Mouse (Mus musculus) MEL (cell line): ENCODE results near the gene Ifi35. TPM values are rescaled to one million over a fixed set of nuclear protein-coding genes. Genes with fewer than 3 reads are reported as not detected.
"Not testable (repeated sequence)": the region's sequence is repeated elsewhere in the genome, so short reads cannot be mapped to it uniquely, and the experiment has no call there.

ENCODE experiments used
- DNase-seq: peaks from one replicate; pipeline ENCODE4 v3.0.0; 2011; ENCODE audit warnings: low read depth, low spot score
- H3K27ac ChIP-seq: 2 replicates; pipeline ENCODE4 v1.5.1; 2012; ENCODE audit warnings: low read depth, mild to moderate bottlenecking, control low read depth, low read length, moderate library complexity; ENCODE audit not compliant: control insufficient read depth
- H3K27me3 ChIP-seq, 2 experiments: fragments of 150-350 bp in 1 of 2; sonication (generic) in 1 of 2; 2 replicates each; pipeline ENCODE4 v1.6.1; 2012; ENCODE audit warnings: low read length in 2 of 2, mild to moderate bottlenecking in 2 of 2, improper control_type of control experiment in 1 of 2, moderate library complexity in 1 of 2; ENCODE audit not compliant: insufficient read depth in 2 of 2, control insufficient read depth in 1 of 2
- H3K36me3 ChIP-seq, 2 experiments: 2 replicates each; pipeline ENCODE4 v1.6.1; 2012 to 2014; ENCODE audit warnings: low read length in 2 of 2, improper control_type of control experiment in 1 of 2, inconsistent platforms in 1 of 2, mild to moderate bottlenecking in 1 of 2; ENCODE audit not compliant: insufficient read depth in 2 of 2, control insufficient read depth in 1 of 2
- H3K4me1 ChIP-seq, 2 experiments: fragments of 150-350 bp in 1 of 2; sonication (generic) in 1 of 2; 2 replicates each; pipeline ENCODE4 v1.6.1; 2012; ENCODE audit warnings: low read length in 2 of 2, improper control_type of control experiment in 1 of 2, mild to moderate bottlenecking in 1 of 2; ENCODE audit not compliant: insufficient read depth in 2 of 2, control insufficient read depth in 1 of 2
- H3K4me3 ChIP-seq, 2 experiments: fragments of 150-350 bp in 1 of 2; sonication (generic) in 1 of 2; 2 replicates each; pipeline ENCODE4 v1.5.1; 2012; ENCODE audit warnings: low read depth in 2 of 2, low read length in 2 of 2, mild to moderate bottlenecking in 2 of 2, moderate library complexity in 2 of 2, control low read depth in 1 of 2, improper control_type of control experiment in 1 of 2; ENCODE audit not compliant: control insufficient read depth in 1 of 2, insufficient read depth in 1 of 2
- H3K79me2 ChIP-seq: 2 replicates; pipeline ENCODE4 v1.6.1; 2012; ENCODE audit warnings: mild to moderate bottlenecking, low read length, moderate library complexity; ENCODE audit not compliant: control insufficient read depth, poor library complexity, insufficient read depth
- H3K9ac ChIP-seq: 2 replicates; pipeline ENCODE4 v1.6.1; 2012; ENCODE audit warnings: low read depth, mild to moderate bottlenecking, control low read depth, low read length, moderate library complexity; ENCODE audit not compliant: control insufficient read depth, poor library complexity, severe bottlenecking
- H3K9me3 ChIP-seq: fragments of 150-350 bp; sonication (generic); replicated peaks from 2 replicates; pipeline ENCODE4 v1.6.1; 2012; ENCODE audit warnings: mild to moderate bottlenecking, low read length, improper control_type of control experiment, moderate library complexity; ENCODE audit not compliant: insufficient read depth
- CHD2 ChIP-seq: IDR thresholded peaks from 2 replicates; pipeline ENCODE4 v1.6.1; 2011; ENCODE audit warnings: low read length, improper control_type of control experiment
- EP300 ChIP-seq, 2 experiments: IDR thresholded peaks; 2 replicates each; pipeline ENCODE4 v1.6.1; 2011; ENCODE audit warnings: improper control_type of control experiment in 2 of 2, low read length in 2 of 2, low read depth in 1 of 2, mild to moderate bottlenecking in 1 of 2
- KAT2A ChIP-seq: conservative IDR thresholded peaks from 2 replicates; pipeline ENCODE4 v1.6.1; 2012; ENCODE audit warnings: low read depth, low read length, improper control_type of control experiment, inconsistent platforms
- MEF2A ChIP-seq: IDR thresholded peaks from 2 replicates; pipeline ENCODE4 v1.6.1; 2014; ENCODE audit warnings: low read depth, mild to moderate bottlenecking, inconsistent platforms, low read length, improper control_type of control experiment; ENCODE audit not compliant: poor library complexity, insufficient replicate concordance, severe bottlenecking; ENCODE audit errors: extremely low read depth
- MXI1 ChIP-seq: IDR thresholded peaks from 2 replicates; pipeline ENCODE4 v1.6.1; 2011; ENCODE audit warnings: mild to moderate bottlenecking, low read depth, low read length, improper control_type of control experiment
- MYB ChIP-seq: IDR thresholded peaks from 2 replicates; pipeline ENCODE4 v1.6.1; 2011; ENCODE audit warnings: mild to moderate bottlenecking, low read depth, low read length, improper control_type of control experiment
- MYC ChIP-seq: IDR thresholded peaks from 2 replicates; pipeline ENCODE4 v1.6.1; 2011; ENCODE audit warnings: low read depth, mild to moderate bottlenecking, low read length, improper control_type of control experiment, moderate library complexity
- NELFE ChIP-seq: IDR thresholded peaks from 2 replicates; pipeline ENCODE4 v1.6.1; 2011; ENCODE audit warnings: low read depth, low read length, improper control_type of control experiment
- POLR2A ChIP-seq, 2 experiments: IDR thresholded peaks; 2 replicates each; pipeline ENCODE4 v1.6.1; 2011 to 2012; ENCODE audit warnings: low read length in 2 of 2, mild to moderate bottlenecking in 2 of 2, control low read depth in 1 of 2, improper control_type of control experiment in 1 of 2, low read depth in 1 of 2, moderate library complexity in 1 of 2; ENCODE audit not compliant: control insufficient read depth in 1 of 2, insufficient read depth in 1 of 2, poor library complexity in 1 of 2
- POLR2AphosphoS2 ChIP-seq: IDR thresholded peaks from 2 replicates; pipeline ENCODE4 v1.6.1; 2011; ENCODE audit warnings: low read length, improper control_type of control experiment
- POLR2AphosphoS5 ChIP-seq: IDR thresholded peaks from 2 replicates; pipeline ENCODE4 v1.6.1; 2012; ENCODE audit warnings: low read depth, borderline replicate concordance, mild to moderate bottlenecking, inconsistent platforms, low read length, moderate library complexity, mixed read lengths
- SMC3 ChIP-seq: IDR thresholded peaks from 2 replicates; pipeline ENCODE4 v1.6.1; 2011; ENCODE audit warnings: low read depth, low read length, improper control_type of control experiment
- TAL1 ChIP-seq: IDR thresholded peaks from 2 replicates; pipeline ENCODE4 v1.6.1; 2012; ENCODE audit warnings: mild to moderate bottlenecking, inconsistent platforms, low read length, moderate library complexity, mixed read lengths
- TBP ChIP-seq: IDR thresholded peaks from 2 replicates; pipeline ENCODE4 v1.8.0; 2011; ENCODE audit warnings: low read depth, low read length, improper control_type of control experiment
- ZMIZ1 ChIP-seq: IDR thresholded peaks from 2 replicates; pipeline ENCODE4 v1.6.1; 2012; ENCODE audit warnings: low read depth, mild to moderate bottlenecking, inconsistent platforms, low read length, improper control_type of control experiment, moderate library complexity
- ZNF384 ChIP-seq: IDR thresholded peaks from 2 replicates; pipeline ENCODE4 v1.6.1; 2012; ENCODE audit warnings: low read depth, mild to moderate bottlenecking, inconsistent platforms, low read length, improper control_type of control experiment
- polyA plus RNA-seq, 2 experiments: library from polyadenylated mRNA; stranded (reverse) in 1 of 2; unstranded in 1 of 2; fragments of >175 nt in 1 of 2; fragments of >200 nt in 1 of 2; gene quantifications; 2 replicates each; pipeline versions ENCODE4 v1.2.1 to v1.2.4; 2012; ENCODE audit warnings: low replicate concordance in 2 of 2, low read depth in 1 of 2; ENCODE audit not compliant: insufficient read length in 2 of 2, insufficient read depth in 1 of 2, missing spikeins in 1 of 2
- total RNA-seq: library from RNA; depleted of rRNA; stranded (reverse); fragments of 300-350 nt; gene quantifications from 2 replicates; pipeline ENCODE4 v1.2.3, GENCODE M21; 2012

The Ifi35 gene
- total and polyA plus RNA-seq, 3 experiments: 35.5 to 146 (median 64.4) TPM

- Histone ChIP-seq H3K9ac (no peak overlapping the region), H3K9me3 (no peaks in the 10 kb centered on the region), H3K27ac (peak overlapping the region; percentile 0; the same call in 1 of the 2 replicates), H3K36me3 (peaks cover 19 to 28% of the 10 kb centered on the region in 2 experiments), H3K79me2 (peaks cover 30% of the 10 kb centered on the region), H3K4me1 (peaks cover 11 to 28% of the 10 kb centered on the region in 2 experiments), H3K27me3 (no peaks in the 10 kb centered on the region), H3K4me3 (no peak overlapping the region)
- TF ChIP-seq POLR2AphosphoS2: peak; percentile 98
- TF ChIP-seq ZMIZ1: peak; percentile 71
- peak; percentile 28; the same call in 1 of the 2 replicates for TF ChIP-seq MXI1
- peak; percentile 74; the same call in 1 of the 2 replicates for TF ChIP-seq MYC
- no peak; the same call in 1 of the 2 replicates for TF ChIP-seq POLR2AphosphoS5
- peak in 1 of 2 experiments; percentile 63; a peak in 1 of 4 replicates for TF ChIP-seq POLR2A (IDR thresholded peaks at IDR 0.05; ENCODE audit: control insufficient read depth in 1 of 2, insufficient read depth in 1 of 2, low read depth in 1 of 2, low read length in 2 of 2, poor library complexity in 1 of 2)
- peak; percentile 9 for TF ChIP-seq SMC3
- no peak; a peak in 1 of 4 replicates for TF ChIP-seq EP300 (IDR thresholded peaks at IDR 0.05; ENCODE audit: low read depth in 1 of 2, low read length in 2 of 2)
- TF ChIP-seq CHD2: 0 out of 2 replicates have a peak, but pooled peaks have one; percentile 27
- TF ChIP-seq NELFE: 0 out of 2 replicates have a peak, but pooled peaks have one; percentile 3
- TF ChIP-seq MYB: peak; percentile 11; the same call in 1 of the 2 replicates
- no peak for TF ChIP-seq MEF2A
- peak; percentile 83 for DNase-seq
These were observed 1.9 kb upstream of the Ifi35 start for GRCm38 (mm10) chr11:101446319-101446718.

DNA sequence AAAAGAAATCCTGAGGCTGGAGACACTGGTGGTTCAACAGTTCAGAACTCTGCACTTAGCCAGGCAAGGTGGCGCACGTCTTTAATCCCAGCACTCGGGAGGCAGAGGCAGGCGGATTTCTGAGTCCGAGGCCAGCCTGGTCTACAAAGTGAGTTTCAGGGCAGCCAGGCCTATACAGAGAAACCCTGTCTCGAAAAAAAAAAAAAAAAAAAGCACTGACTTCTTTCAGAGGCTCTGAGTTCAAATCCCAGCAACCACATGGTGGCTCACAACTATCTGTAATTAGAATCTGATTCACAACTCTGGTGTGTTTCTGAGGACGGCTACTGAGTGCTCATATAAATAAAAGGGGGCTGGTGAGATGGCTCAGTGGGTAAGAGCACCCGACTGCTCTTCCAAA, 1.3 kb upstream of the Ifi35 start:
- not testable (repeated sequence) for H3K27ac ChIP-seq

DNA sequence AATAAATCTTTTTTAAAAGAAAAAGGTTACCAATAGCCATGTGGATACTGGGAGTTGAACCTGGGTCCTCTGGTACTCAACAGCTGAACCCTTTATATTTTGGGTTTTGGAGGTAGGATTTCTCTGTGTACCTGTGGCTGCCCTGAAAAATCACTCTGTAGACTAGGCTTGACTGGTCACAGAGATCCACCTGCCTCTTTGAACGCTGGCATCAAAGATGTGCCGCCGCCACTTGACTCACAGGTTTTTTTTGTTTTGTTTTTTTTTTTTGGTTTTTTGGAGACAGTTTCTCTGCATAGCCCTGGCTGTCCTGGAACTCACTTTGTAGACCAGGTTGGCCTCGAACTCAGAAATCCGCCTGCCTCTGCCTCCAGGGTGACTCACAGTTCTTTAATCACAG, 421 bp upstream of the Ifi35 start:
- Histone ChIP-seq H3K27me3 (no peaks in the 10 kb centered on the region), H3K4me1 (peaks cover 21 to 43% of the 10 kb centered on the region in 2 experiments), H3K79me2 (peaks cover 25% of the 10 kb centered on the region), H3K9me3 (no peaks in the 10 kb centered on the region), H3K9ac (peak overlapping the region; percentile 17; the same call in 1 of the 2 replicates), H3K36me3 (peaks cover 18 to 42% of the 10 kb centered on the region in 2 experiments), H3K4me3 (peak overlapping the region; percentile 17 to 88), H3K27ac (peak overlapping the region; percentile 96)
- peak; percentile 48 for DNase-seq
- TF ChIP-seq KAT2A (0 out of 2 replicates have a peak, but pooled peaks have one; percentile 11), TAL1 (no peak)

More for the DNA sequence above, 1.3 kb upstream of the Ifi35 start:
- not testable (repeated sequence) for H3K9me3 ChIP-seq, H3K9ac ChIP-seq, H3K4me3 ChIP-seq, H3K27me3 ChIP-seq
- Histone ChIP-seq H3K79me2 (peaks cover 30% of the 10 kb centered on the region), H3K36me3 (peaks cover 19 to 32% of the 10 kb centered on the region in 2 experiments), H3K4me1 (peaks cover 13 to 34% of the 10 kb centered on the region in 2 experiments)
- DNase-seq: peak; percentile 50
- peak; percentile 72; the same call in 1 of the 2 replicates for TF ChIP-seq ZNF384
- peak; percentile 35; the same call in 1 of the 2 replicates for TF ChIP-seq TBP
